Mouse (Mus musculus) embryo, embryonic 10 days (tissue): ENCODE measurements around the gene Plekho1.

Experiments used
- DNase-seq: peaks from one replicate; pipeline ENCODE4 v3.0.0-alpha.2; 2015; ENCODE audit warnings: low spot score

Gene Plekho1

DNA sequence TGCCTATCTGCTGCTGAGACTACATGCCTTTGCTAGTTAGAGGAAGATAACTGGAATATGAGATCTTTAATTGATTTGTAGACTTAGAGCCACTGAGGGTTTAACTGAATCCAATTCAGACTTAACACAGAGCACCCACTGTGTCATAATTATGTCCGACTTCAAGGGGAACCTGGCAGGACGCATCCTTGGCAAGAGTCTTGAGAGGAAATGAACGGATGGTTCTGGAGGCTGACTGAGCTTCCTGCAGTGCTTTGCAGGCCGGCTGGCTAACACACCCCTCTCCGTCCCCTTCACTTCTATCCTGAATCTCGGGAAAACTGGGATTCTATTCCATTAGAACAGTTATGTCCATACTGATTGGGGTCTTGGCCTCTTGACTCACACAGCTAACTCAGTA is 12.7 kb upstream of the Plekho1 start:
- DNase-seq: no peak

DNA sequence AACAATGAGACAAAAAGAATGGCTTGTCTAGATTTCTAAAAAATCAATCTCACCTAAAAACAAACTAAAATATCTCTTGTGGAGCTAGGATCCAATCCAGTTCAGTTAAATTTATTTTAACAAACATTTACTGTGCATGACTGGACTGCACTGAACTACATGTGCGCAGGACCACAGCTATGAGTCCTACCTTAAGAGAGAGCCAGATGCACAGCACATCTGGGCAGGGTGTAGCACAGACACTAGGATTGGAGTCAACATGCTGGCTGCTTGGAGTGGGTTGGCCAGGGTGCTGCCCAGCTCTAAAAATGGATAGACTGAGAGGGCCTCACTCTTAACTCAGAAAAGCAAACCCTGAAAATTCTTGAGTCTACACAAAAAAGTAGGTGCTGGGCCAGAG is 5.8 kb upstream of the Plekho1 start:
- no peak for DNase-seq

DNA sequence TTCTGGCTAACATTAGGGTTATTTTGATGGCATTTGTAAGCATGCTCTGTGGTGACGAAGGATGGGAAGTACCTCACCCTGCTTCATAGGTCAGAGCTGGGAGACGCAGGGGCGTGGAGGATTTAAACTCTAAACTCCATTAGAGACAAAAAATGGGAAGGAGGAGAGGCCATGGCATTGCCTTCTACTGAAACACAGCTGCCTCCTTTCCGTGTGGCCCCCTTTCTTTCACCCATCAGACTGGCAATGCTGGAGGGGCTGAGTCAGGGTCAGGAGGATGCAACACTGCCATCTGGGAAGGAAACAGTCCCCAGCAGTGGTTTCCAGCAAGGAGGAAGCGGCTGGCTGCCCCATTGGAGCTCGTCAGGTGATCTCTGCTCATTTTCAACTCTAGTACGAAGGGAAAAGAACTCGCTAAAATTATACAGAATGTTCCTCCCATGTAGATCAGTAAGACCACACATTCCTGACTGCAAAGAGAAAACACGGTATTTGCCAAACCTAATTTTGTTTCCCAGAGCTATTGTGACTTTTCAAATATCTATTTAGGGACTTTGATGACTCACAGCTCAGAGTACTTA is 5.2 kb upstream of the Plekho1 start:
- DNase-seq: no peak

DNA sequence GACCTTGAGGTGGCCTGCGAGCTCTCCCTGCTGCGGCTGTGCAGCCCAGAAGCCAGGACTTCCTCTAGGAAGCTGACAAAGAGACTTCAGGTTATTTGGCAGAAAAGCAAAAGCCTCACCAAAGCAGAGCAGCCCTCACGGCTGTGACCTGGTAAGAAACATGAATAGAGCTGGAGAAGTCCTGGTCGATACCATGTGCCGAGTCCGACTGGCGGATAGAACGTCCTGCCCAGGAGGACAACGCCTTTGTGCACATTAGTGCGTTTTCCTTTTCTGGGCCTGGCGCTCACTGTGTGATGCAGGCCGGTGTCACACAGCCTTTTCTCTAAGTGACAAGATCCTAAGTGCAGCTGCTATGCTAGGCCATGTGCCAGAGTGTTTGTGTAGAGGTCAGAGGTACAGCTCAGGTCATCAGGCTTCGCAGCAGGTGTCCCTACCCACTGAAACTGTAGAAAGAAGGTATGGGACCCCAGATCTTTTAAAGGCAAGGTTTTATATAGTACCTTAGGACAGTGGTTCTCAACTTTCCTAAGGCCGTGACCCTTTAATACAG is 4.4 kb upstream of the Plekho1 start:
- DNase-seq: no peak

DNA sequence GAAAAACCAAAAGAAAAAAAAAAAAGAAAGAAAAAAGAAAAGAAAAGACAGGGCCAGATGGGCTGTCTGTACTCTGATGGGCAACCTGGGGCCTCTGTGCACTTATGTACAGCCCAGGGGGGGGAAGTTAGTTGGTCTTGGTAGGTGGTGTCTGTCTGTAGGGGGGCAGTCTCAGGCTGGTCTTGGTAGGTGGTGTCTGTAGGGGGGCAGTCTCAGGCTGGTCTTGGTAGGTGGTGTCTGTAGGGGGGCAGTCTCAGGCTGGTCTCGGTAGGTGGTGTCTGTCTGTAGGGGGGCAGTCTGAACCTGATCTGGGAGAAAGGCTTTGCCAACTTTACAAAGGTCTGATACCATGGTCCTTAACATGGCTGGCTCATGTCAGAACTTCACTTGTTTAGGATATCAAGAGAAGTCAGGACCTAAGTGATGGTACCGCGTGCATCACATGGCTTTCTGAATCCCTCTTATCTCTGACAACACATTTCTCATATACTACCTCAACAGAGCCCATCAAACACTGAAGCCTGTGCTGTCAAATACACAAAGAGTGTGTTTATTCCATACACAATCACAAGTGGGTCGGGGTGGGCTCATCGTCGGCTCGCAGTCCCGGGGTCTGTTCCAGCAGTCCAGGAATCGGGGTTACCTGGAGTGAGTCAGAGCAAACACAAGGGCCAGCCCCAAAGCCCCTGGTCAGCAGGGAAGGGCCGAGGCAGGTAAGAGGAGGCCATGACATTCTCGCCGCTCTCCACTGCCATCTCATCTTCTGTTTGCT is 3.7 kb upstream of the Plekho1 start:
- no peak for DNase-seq

DNA sequence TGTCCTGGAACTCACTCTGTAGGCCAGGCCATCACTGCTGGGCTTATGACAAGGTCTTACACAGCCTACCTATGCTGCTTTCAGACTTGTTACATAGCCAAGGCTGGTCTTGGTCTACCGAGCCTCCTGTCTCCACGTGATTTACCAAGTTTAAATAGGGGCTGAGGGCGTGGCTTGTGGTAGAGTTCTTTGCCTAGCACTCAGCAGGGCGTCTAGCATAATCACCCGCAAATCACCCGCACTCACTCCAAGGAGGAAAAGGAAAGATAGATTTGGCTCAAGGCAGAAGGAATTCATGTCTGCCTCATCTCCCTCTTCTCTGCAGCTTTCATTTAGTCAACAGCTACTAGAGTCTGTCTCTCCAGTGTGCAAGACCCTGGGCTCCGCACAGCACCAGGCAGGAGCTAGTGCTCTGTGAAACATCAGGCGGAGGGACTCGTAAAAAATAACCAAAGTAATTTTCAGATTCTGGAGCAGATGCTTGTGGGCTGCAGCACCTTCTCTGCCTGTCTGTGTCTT is 1.5 kb upstream of the Plekho1 start:
- peak; percentile 80 for DNase-seq

DNA sequence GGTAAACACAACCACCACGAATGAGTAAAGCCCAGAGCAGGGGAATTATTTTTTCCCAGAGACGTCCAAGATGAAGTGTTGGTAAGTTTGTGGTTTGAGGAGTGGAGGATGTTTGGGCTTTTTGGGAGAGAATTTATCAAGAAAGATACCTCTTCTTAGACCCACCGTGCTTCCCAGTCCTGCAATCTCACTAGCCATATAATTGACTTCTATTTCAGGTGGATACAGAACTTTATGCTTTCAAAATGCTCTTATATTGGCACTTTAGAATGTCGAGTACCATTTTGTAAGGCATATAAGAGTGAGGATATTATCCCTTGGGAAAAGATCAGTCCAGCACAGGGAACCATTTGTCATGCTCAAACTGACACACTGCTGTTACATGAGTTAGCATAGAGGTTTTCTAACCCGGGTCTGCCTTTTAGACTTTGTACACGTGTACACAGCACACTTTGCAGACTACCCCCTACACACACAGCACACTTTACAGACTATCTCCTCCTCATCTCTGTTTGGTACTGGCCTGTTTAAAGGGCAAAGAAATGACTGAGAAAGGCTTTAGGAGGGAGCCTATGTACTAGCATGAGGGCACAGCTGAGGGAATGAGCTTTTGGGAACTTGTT is 761 bp upstream of the Plekho1 start:
- DNase-seq: peak; percentile 37

DNA sequence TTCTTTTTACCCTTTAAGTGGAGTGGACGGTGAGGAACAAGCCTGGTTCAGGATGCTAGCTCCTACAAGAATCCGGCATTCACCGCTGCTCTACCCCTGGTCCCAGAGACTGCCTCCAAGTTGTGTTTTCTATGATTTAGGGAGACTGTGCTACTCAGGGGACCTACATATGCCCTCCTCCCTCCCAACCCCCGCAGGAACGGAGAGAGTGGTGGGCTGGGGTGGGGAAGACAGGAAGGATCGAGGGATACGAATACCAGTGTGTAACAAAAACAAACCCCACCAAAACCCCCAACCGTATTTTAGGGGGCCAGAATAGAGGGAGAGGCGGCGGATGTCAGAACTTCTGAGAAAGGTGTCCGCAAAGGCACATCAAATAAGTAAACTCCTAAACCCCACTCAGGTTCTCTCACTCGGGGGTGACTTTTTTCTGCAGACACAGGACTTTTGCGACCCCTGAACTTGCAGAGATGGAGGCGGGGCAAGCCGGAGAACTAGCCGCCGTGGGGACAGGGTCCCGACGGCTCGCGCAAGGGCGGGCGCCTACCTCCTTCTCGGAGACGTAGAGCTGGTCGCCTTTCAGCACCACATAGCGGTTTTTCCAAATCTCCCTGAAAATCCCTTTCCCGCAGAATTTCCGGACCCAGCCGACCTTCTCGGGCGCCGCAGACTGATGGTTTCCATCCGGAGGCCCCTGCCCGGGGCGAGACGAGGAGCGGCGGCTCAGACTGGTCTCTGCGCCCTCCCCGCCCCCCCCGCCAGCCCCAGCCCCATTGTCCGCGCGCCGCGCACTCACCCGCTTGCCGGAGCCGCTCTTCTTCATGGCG is 613 bp downstream of the Plekho1 start:
- peak; percentile 51 for DNase-seq

DNA sequence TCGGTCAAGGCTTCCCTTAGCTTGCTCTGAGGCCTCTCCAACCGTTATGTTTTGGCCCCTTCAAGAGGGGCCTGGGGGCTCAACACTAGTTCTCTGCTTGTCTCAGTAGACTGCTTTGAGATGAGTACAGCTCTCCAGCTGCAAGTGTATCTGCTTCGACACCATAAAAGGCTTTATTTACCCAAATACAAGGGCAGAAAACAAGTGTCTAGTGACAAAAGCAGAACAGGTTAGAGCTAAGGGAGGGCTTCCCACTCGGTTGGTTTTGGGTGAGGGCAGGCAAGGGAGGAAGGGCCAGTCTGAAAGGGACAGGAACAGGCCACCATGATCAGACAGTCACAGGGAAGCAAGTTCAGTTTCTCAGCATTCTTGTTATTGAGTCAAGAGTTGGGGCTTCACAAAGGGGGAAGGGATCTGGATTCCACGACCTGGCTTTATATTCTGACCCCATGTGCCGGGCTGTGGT is 1.4 kb downstream of the Plekho1 start:
- no peak for DNase-seq

DNA sequence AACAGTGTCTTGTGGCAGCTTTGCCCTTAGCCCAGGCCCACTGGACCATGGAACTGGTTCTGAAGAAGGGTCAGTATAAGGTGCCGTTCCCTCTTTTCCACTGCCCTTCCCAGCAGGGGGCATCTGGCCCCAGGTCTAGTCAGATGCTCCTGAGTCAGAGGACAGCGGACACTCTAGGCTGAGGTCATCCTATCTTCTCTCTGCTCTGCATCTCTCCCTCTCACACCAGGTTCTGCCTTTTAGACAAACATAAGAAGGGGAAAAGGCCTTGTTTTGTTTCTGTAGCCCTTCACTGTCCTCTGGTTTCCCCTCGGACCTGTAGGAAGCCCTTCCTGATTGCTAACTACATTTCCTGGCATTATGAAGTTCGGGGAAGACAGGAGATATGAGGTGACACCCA is 1.9 kb downstream of the Plekho1 start:
- peak; percentile 71 for DNase-seq

DNA sequence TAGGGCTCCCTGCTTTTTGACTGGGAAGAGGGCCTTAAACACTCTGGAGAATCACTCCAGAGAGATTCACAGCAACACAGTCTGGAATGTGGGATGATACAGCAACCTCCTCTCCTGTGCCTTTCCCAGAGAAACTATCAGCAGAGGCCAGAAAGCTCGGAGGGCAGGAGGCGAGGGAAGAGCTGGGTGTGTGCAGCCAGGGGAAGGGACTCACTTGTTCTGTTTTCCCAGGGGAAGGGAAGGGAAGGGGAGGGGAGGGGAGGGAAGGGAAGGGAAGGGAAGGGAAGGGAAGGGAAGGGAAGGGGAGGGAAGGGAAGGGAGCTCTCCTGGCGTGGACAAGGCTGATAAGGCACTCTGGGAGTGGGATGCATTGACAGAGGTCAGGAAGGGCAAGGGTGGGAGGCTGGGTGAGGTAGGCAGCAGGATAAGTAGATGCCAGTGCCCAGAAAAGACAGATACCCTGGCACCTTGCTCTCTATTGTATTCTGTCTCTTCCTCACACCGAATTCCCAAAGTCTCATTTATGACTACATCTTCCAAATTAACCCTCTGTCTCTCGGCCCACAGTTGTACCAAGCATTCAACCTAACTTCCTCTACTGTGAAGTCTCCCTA is 2.7 kb downstream of the Plekho1 start:
- no peak for DNase-seq

DNA sequence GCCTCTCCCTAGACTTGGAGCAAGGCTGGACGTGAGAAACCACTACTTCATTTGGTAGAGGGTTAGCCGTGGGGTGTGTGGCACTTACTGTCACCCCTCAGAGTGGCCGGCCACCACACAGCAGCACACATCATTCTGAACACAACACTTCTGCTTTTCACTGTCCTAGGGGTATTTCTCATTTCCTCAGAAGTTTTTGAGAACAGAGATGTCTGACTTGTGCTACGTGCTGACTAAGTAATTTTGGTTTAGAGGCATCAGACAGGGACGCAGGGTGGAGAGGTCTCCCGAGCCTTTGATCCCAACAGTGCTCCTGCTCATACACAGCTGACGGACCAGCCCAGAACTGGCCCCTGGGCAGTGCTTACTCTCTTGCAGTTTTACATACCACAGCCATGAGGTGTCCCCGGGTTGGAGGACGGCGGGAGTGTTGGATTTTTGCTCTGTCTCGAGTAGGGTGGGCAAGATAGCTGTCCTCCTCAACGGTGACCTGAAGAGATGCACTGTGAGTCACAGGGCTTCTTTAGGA is 5.3 kb downstream of the Plekho1 start:
- DNase-seq: no peak

DNA sequence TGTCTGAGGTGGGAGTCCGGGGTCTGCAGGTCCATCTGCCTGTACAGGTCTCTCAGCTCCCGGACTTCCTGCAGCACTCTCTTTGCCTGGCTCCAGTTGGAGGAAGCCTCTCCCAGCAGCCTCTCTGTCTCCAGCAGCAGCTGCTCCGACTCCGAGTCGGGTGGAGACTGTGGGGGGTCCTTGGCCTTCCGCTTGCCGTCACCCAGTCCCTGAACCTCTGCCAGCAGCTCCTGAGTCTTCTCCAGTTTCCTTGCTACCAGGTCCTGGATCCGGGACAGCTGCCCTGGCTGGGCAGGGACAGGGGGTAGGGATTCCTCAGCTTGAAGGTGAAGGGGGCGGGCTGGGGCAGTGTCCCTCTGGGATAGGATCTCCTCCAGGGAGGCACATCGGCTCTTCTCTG is 6.8 kb downstream of the Plekho1 start:
- DNase-seq: no peak

DNA sequence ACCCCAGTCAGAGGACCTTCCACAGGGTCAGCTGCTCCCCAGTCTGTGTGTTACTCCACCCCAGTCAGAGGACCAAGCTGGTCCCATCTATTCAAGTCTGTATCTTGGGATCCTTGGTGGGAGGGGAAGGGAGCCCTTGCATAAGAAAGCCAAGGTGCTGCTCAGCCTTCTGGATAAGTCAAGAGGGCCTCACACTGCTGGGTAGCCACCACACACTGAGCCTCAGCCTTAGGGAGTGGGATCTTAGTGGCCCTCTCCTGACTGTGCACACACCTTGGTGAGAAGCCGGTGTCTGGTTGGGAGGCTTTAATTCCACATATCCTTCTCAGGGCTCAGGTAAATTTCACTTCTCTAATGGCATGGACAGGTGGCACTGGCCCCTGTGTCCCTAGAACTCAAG is 7.7 kb downstream of the Plekho1 start:
- no peak for DNase-seq

DNA sequence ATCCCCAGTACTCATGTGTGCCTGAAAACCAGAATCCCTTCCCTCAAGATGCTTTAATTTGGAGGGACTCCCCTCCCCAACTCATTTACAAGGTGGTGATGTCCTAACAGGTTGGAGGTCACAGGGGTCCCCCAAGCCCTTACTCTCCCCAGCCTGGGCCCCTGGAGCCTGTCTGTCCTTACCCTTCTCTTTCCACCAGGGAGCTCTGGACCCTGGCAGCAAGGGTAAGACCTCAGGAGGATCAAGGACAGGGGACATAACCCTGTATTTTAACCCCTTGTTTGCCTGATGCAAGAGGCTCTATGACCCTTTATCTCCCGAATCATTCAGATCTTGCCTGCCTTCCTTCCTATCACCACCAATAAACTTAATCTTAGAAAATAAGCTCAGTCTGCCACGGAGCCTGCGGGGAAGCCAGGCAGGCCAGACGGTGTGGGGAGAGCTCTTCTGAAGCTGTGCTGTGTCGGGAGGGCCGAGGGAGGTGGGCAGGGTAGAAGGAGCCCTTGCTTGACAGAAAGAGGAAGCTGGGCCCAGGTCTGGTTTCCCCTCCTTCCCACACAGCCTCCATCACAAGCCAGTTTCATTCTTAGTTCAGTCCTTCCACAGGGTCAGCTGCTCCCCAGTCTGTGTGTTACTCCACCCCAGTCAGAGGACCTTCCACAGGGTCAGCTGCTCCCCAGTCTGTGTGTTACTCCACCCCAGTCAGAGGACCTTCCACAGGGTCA is 8.3 kb downstream of the Plekho1 start:
- DNase-seq: no peak

DNA sequence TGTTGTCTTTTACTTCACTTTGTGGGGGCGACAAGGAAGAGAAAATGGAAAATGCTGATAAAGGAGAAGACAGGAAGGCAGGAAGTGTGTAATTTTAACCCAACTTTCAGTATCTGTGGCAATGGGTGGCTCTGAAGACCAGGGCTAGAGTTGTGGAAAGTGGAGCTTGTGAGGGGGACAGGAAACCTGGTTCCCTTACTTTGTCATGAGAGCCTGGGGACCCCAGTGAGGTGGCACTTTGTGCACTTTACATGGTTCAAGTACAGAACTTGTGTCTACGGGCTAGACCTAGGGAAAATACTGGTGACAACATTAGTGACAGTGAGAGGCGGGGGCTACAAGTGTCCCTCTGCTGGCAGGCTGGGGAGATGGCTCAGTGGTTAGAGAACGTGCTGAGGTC is 8.8 kb downstream of the Plekho1 start:
- no peak for DNase-seq

DNA sequence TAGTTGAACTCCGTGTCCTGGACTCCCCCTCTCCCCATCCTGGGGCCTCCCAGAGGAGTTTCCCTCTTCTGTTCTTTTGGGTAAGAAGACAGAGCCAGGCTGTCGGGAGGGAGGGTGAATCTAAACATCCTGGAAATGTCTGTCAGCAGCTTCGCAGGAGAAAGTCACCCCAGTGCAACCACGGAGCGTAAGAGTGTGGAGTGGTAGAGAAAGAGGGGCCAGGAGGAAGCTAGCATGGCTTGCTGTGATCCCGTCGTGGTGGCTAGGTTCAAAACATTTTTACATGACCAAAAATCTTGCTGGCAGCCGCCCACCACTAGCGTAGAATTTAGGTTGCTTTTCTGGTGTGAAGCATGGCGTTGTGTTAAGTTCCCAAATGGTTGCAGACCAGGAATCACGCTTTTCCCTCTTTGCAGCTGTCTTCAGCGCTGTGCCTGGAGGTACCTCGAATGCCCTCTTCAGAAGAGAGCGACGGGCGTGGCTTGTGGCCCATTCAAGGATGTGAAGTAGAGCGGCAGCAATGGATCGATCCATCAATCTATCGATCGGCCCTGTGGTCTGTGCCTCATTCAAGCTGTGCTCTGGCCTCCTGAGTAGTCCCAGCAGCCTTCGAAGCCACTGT is 9.7 kb downstream of the Plekho1 start:
- DNase-seq: peak; percentile 93

DNA sequence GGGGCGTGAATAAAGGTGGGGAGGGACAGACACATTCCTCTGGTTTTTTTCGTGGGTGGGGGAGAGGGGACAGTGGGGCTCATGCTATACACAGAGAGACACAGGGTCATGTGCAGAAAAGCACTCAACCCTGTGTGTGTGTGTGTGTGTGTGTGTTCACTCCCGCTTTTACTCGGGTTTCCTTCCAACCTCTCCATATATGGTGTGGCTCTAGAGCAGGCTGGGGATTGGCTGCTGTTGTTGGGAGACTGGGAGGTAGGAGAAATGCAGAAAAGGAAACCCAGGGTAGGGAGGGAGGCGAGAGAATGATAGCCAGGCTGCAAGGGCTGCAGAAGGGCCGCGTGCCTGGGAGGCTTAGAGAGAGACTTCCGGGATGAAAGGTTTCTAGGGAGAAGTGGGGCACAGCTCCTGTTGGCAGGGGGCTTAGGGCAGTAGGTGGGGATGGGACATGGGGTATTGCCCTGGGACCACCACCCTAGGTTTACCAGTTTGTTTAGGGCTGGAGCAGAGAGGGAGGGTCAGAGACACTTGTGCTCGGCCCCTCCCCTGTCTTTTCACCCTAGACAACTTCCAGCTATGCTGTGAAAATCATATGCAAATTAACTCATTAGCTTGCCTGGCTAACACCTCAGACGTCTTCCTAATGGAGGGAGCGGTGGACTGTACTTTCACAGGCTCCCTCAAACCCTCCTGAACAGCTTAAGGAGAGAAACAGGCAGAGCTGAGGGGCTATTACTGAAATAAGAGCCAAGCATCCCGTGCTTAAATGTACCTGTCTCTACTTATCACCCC is 10.4 kb downstream of the Plekho1 start:
- DNase-seq: peak; percentile 86

DNA sequence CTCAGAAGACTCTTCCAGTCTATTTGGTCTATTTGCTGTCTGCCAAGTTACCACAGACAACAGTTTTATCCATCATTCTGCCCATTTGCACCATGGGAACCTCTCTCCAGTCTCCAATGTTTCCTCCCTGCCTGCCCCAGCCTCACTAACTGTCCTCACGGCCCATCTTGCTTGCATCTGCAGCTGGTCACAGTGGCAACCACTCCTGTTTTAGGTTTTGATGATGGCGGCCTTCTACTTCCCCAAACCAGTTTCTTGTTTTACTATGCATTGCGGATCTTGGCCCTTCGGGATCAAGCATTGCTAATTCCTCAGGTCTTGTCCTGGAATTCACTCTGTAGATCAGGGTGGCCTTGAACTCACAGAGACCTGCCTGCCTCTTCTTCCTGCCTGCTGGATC is 13.7 kb downstream of the Plekho1 start:
- no peak for DNase-seq
